Mouse (Mus musculus) embryonic facial prominence, embryonic 10.5 days (tissue): Measurements from ENCODE around the gene Gtpbp4. TPM values are rescaled to one million over a fixed set of nuclear protein-coding genes. Genes with fewer than 3 reads are reported as not detected.

Source experiments
- microRNA-seq: library from miRNA; unstranded; fragments of <30 nt; microRNA quantifications from one replicate; pipeline ENCODE4, GENCODE M21; 2017
- polyA plus RNA-seq: library from polyadenylated mRNA; unstranded; fragments of >200 nt; fragmentation: Nextera tagmentation; extraction: Ambion mirVana; gene quantifications from 2 replicates; pipeline ENCODE4 v1.2.1, GENCODE M21; 2016

The Gtpbp4 gene
- polyA plus RNA-seq, 1 experiment from 2014 or later, result 120 TPM

Small RNA genes lying within 50 kb of the gene (microRNA-seq; reads per million reads assigned to microRNA genes)
- not detected for gene Gm22750

Other genes with a start within 250 kb of the Gtpbp4 start
- gene Wdr37, start 124.2 kb downstream of the Gtpbp4 start, polyA plus RNA-seq, result 28.3 and 29.8 TPM in 2 replicates
- gene Idi1, start 110.6 kb downstream of the Gtpbp4 start, polyA plus RNA-seq, result 115 and 137 TPM in 2 replicates
- gene Gm9745, start 47.9 kb downstream of the Gtpbp4 start, polyA plus RNA-seq, result not detected in 2 replicates
- gene Idi2, start 43.2 kb downstream of the Gtpbp4 start, polyA plus RNA-seq, result not detected in 2 replicates
- gene Larp4b, start 97.8 kb upstream of the Gtpbp4 start, polyA plus RNA-seq, result 34.3 TPM in 2 replicates